Mouse (Mus musculus): ENCODE results near the gene Ttll10.

GRCm38 (mm10) chr4:156059261-156059660 is at the start of gene Ttll10:
- TF ChIP-seq CTCF (IDR thresholded peaks at IDR 0.05; ENCODE audit: insufficient read depth, low read length) (no peak), POLR2A (IDR thresholded peaks at IDR 0.05; ENCODE audit: borderline replicate concordance, extremely low read depth, low read depth, low read length) (peak; percentile 66; the same call in 1 of the 2 replicates)

Data from lung, adult 2 months (tissue).